Mouse (Mus musculus): Measurements from ENCODE around the gene Glycam1.

The Glycam1 gene

DNA sequence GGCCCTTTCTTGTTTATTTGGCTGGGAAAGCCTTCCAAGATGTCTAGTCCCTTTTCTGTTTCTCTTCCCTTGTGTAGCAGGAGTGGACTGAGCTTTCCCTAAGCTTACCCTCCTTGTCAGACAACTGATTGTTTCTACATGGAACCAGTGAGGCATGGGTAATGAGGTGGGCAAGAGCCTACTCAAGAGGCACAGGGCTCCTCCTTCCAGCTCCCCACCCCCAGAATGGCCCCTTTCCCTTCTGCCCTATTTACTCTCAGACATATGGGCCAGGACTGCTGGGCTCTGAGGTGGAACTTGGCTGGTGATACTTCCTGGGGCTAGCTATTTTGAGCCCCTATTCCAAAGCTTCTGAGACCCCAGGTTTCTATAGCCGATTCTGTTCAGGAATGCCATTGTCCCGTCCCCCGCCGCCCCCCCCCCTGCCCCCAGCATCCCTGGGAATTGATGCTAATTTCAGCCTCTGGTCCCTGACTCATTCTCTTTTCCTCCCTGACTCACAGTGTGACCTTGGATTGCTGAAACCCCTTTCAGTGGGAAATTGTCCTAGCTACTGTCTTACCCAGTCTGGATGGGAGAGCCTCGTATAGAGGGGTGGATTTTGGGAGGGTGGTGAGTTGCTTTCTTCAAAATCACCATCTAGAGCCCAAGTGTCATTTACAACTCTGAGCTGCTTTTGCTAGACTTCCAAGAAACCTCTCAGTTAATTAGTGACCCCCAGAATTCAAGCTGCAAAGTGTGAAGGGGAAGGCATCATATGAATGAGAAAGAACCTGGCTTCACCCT, 46.1 kb downstream of the Glycam1 start:
- DNase-seq = peak; percentile 16 to 23

GRCm38 (mm10) chr15:103514914-103515313, 50.0 kb downstream of the Glycam1 start:
- DNase-seq = no peak

DNA sequence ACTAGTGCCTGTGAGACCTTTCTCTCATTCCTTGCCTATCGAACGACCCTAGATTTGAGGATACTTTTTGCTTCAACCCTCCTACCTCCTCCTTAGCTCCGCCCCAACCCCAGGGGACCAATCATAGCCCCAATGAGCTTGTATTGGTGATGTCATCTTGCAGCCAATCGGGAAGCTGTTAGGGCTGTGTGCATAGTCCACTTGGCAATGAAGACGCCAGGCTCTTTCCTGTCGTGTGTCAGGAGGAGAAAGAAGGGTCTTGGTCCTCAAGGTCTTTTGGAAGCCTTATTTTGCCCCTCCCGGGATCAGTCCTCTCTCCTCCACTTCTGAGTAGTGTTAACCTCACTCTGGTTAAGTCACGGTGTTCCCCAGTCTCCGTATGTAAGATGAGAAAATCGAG, 50.8 kb downstream of the Glycam1 start:
- peak; percentile 80 to 88 for DNase-seq

DNA sequence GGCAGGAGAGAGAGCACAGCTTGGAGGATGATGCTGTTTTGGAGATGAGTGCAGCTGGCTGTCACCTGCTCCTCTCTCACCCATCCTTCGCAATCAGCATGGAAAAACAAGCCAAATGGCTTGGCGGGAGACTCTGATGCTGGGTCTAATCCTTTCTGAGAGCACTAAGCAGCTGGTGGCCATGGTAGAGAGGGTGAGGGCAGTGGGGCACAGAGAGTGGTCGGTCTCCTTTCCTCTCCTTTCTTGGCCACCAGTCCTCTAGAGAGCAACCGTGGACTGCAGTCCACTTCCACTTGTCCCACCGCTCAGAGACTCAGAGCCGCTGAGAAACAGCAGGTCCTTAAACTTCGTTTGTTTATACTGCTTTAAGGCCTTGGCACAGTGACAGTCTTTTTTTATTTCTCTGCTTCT, 51.3 kb downstream of the Glycam1 start:
- peak in 1 of 2 experiments; percentile 28 for DNase-seq

Data from cerebellum, adult 18-20 months (tissue).